Mouse (Mus musculus) heart, adult 2 months (tissue): Measurements from ENCODE around the gene Dnajb4. TPM values are rescaled to one million over a fixed set of nuclear protein-coding genes. Genes with fewer than 3 reads are reported as not detected.

Source experiments
- DNase-seq, 2 experiments: peaks; one replicate each; pipeline ENCODE4 v3.0.0; 2021
- H3K27ac ChIP-seq: fragments of 200-600 bp; 2 replicates; pipeline ENCODE4 v1.8.1; 2022
- H3K27me3 ChIP-seq: fragments of 200-500 bp; 2 replicates; pipeline ENCODE4 v1.6.1; 2012; ENCODE audit warnings: mild to moderate bottlenecking, low read length, inconsistent platforms, mixed read lengths; ENCODE audit not compliant: control insufficient read depth, insufficient read depth
- H3K36me3 ChIP-seq: fragments of 200-500 bp; 2 replicates; pipeline ENCODE4 v1.6.1; 2012; ENCODE audit warnings: low read length, inconsistent platforms; ENCODE audit not compliant: control insufficient read depth, insufficient read depth
- H3K4me1 ChIP-seq: fragments of 200-500 bp; 2 replicates; pipeline ENCODE4 v1.6.1; 2011; ENCODE audit warnings: low read length; ENCODE audit not compliant: control insufficient read depth, insufficient read depth
- H3K4me3 ChIP-seq: fragments of 200-600 bp; 2 replicates; pipeline ENCODE4 v1.8.1; 2022
- H3K79me2 ChIP-seq: fragments of 200-500 bp; replicated peaks from 2 replicates; pipeline ENCODE4 v1.6.1; 2012; ENCODE audit warnings: mild to moderate bottlenecking, inconsistent platforms, low read length, moderate library complexity, mixed read lengths; ENCODE audit not compliant: control insufficient read depth, insufficient read depth
- H3K9ac ChIP-seq: fragments of 200-500 bp; 2 replicates; pipeline ENCODE4 v1.6.1; 2012; ENCODE audit warnings: low read depth, mild to moderate bottlenecking, control low read depth, inconsistent platforms, low read length, mixed read lengths
- CTCF ChIP-seq: fragments of 200-600 bp; IDR thresholded peaks from 2 replicates; pipeline ENCODE4 v1.8.1; 2022; ENCODE audit warnings: antibody characterized with exemption, mild to moderate bottlenecking, moderate library complexity
- EP300 ChIP-seq: fragments of 200-500 bp; IDR thresholded peaks from 2 replicates; pipeline ENCODE4 v1.6.1; 2011; ENCODE audit warnings: low read depth, low read length, control low read depth; ENCODE audit not compliant: insufficient read depth
- POLR2A ChIP-seq: fragments of 200-500 bp; IDR thresholded peaks from 2 replicates; pipeline ENCODE4 v1.6.1; 2011; ENCODE audit warnings: mild to moderate bottlenecking, low read depth, low read length, control low read depth; ENCODE audit not compliant: insufficient read depth
- WGBS: fragments of 180-500 bp; shearing (Covaris S2); methylation state at CpG from one replicate; pipeline ENCODE4 v1.1.7; 2018; 5-methylcytosine and 5-hydroxymethylcytosine counted together
- intact Hi-C: fragments of 180-260 bp; cut with DNase I; formaldehyde crosslinking; loops from one replicate; pipeline ENCODE4 v1.15.1; 2025
- polyA plus RNA-seq: library from polyadenylated mRNA; depleted of rRNA; stranded (reverse); fragments of >200 nt; gene quantifications from 2 replicates; pipeline ENCODE4 v1.2.3, GENCODE M21; 2012
- total RNA-seq, 2 experiments: library from RNA; stranded (reverse); gene quantifications; 2 replicates each; pipeline ENCODE4 v1.2.3; 2021

The Dnajb4 gene
- total and polyA plus RNA-seq, 3 experiments: 18.1 to 102 (median 98.4) TPM

- DNase-seq: no peak
- Histone ChIP-seq H3K4me1 (no peaks in the 10 kb centered on the region), H3K4me3 (no peak overlapping the region), H3K79me2 (no peaks in the 10 kb centered on the region), H3K9ac (no peak overlapping the region), H3K27ac (no peak overlapping the region), H3K27me3 (no peaks in the 10 kb centered on the region), H3K36me3 (peaks cover 3% of the 10 kb centered on the region)
- intact Hi-C loops: no loop called here
- 82% methylated on average over 4 of the region's 4 CpGs for WGBS
- TF ChIP-seq EP300 (no peak), CTCF (no peak), POLR2A (no peak)
Observed at GRCm38 (mm10) chr3:152178816-152179215, 31.3 kb downstream of the Dnajb4 start.

DNA sequence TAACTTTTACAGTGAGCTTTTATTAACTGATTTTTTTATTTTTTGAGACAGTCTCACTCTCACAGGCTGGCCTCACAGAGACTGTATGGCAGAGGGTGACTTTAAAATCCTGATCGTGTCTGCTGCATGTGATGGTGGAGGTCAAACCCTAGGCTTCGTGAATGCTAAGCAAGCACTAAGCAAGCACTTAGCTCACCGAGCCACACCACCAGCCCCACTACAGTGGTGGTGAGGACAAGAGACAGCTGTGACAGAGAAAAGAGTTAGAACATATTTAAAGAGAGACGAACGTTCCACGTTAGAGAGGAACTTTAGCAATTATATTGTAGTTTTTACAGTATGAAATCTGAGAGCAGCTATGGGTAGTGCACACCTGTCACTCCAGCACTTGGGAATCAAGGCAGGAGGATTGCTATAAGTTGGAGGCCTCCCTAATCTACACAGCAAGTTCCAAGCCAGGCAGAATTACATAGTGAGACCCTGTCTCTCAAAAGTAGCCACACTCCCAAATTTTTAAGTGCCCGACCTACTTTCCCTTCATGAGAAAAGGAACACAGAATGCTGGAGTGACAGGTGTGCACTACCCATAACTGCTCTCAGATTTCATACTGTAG lies 37.7 kb downstream of the Dnajb4 start:
- no peak overlapping the region for H3K27ac ChIP-seq
- no peaks in the 10 kb centered on the region for H3K27me3 ChIP-seq
- TF ChIP-seq POLR2A: no peak
- TF ChIP-seq CTCF: no peak
- TF ChIP-seq EP300: no peak
- no peaks in the 10 kb centered on the region for H3K4me1 ChIP-seq
- H3K4me3 ChIP-seq: no peak overlapping the region
- H3K9ac ChIP-seq: no peak overlapping the region
- H3K36me3 ChIP-seq: no peaks in the 10 kb centered on the region
- WGBS: 79% methylated on average over 7 of the region's 7 CpGs
- no peaks in the 10 kb centered on the region for H3K79me2 ChIP-seq
- intact Hi-C loops: no loop called here
- DNase-seq: no peak

- no peaks in the 10 kb centered on the region for H3K27me3 ChIP-seq
- H3K4me3 ChIP-seq: no peak overlapping the region
- WGBS: 55% methylated on average over 7 of the region's 7 CpGs
- intact Hi-C loops: no loop called here
- H3K79me2 ChIP-seq: no peaks in the 10 kb centered on the region
- no peak overlapping the region for H3K27ac ChIP-seq
- no peak overlapping the region for H3K9ac ChIP-seq
- no peak for DNase-seq
- no peaks in the 10 kb centered on the region for H3K36me3 ChIP-seq
- TF ChIP-seq EP300: no peak
- TF ChIP-seq CTCF: no peak
- no peak for TF ChIP-seq POLR2A
- H3K4me1 ChIP-seq: no peaks in the 10 kb centered on the region
Observed at GRCm38 (mm10) chr3:152171862-152172261, 38.2 kb downstream of the Dnajb4 start.

- no peak for TF ChIP-seq CTCF
- TF ChIP-seq EP300: no peak
- TF ChIP-seq POLR2A: no peak
- Histone ChIP-seq H3K4me1 (no peaks in the 10 kb centered on the region), H3K4me3 (no peak overlapping the region), H3K36me3 (no peaks in the 10 kb centered on the region), H3K79me2 (no peaks in the 10 kb centered on the region), H3K27ac (no peak overlapping the region), H3K27me3 (no peaks in the 10 kb centered on the region), H3K9ac (no peak overlapping the region)
- WGBS: 56% methylated on average over 2 of the region's 2 CpGs
- intact Hi-C loops: no loop called here
- DNase-seq: no peak
Observed at GRCm38 (mm10) chr3:152171236-152171635, 38.9 kb downstream of the Dnajb4 start.

GRCm38 (mm10) chr3:152170407-152170806 lies 39.7 kb downstream of the Dnajb4 start:
- Histone ChIP-seq H3K9ac (no peak overlapping the region), H3K4me3 (no peak overlapping the region), H3K27me3 (no peaks in the 10 kb centered on the region), H3K4me1 (no peaks in the 10 kb centered on the region), H3K27ac (no peak overlapping the region), H3K36me3 (no peaks in the 10 kb centered on the region), H3K79me2 (no peaks in the 10 kb centered on the region)
- WGBS: 19% methylated on average over 1 of the region's 1 CpGs
- intact Hi-C loops: no loop called here
- no peak for DNase-seq
- no peak for TF ChIP-seq CTCF
- TF ChIP-seq EP300: no peak
- no peak for TF ChIP-seq POLR2A

DNA sequence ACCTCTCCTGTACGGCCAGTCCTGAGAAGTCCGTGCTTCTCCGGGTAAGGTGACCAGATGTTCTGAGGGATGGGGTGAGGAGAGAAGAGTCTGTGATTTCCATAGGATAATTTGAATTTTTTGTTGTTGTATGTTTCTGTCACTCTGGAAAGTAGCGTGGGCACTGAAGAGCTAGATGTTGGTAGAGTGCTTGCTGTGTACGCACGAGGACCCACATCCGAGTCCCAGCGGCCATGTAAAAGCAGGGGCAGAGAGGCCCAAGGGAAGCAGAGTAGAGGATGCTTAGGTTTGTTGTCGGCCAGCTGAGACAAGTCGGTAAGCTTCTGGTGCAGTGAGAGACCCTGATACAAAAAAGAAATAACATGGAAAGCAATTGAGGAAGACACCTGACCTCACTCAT lies 42.1 kb downstream of the Dnajb4 start:
- no peak for DNase-seq
- Histone ChIP-seq H3K36me3 (no peaks in the 10 kb centered on the region), H3K79me2 (no peaks in the 10 kb centered on the region), H3K4me1 (peaks cover 1% of the 10 kb centered on the region; the same call in 1 of the 2 replicates), H3K9ac (no peak overlapping the region), H3K27ac (no peak overlapping the region), H3K4me3 (no peak overlapping the region), H3K27me3 (no peaks in the 10 kb centered on the region)
- TF ChIP-seq POLR2A: no peak
- no peak for TF ChIP-seq EP300
- TF ChIP-seq CTCF: no peak
- intact Hi-C loops: loop anchor here (10.0 kb wide), 1 partner anchor 53 kb away; no protein-coding TSS in a partner anchor
- 95% methylated on average over 10 of the region's 10 CpGs for WGBS
